Mouse (Mus musculus) MEL (cell line): ENCODE measurements around the gene Pip4k2b. TPM values are rescaled to one million over a fixed set of nuclear protein-coding genes. Genes with fewer than 3 reads are reported as not detected.

Experiments used
- DNase-seq: peaks from one replicate; pipeline ENCODE4 v3.0.0; 2011; ENCODE audit warnings: low read depth, low spot score
- H3K27ac ChIP-seq: 2 replicates; pipeline ENCODE4 v1.5.1; 2012; ENCODE audit warnings: low read depth, mild to moderate bottlenecking, control low read depth, low read length, moderate library complexity; ENCODE audit not compliant: control insufficient read depth
- H3K27me3 ChIP-seq, 2 experiments: fragments of 150-350 bp in 1 of 2; sonication (generic) in 1 of 2; 2 replicates each; pipeline ENCODE4 v1.6.1; 2012; ENCODE audit warnings: low read length in 2 of 2, mild to moderate bottlenecking in 2 of 2, improper control_type of control experiment in 1 of 2, moderate library complexity in 1 of 2; ENCODE audit not compliant: insufficient read depth in 2 of 2, control insufficient read depth in 1 of 2
- H3K36me3 ChIP-seq, 2 experiments: 2 replicates each; pipeline ENCODE4 v1.6.1; 2012 to 2014; ENCODE audit warnings: low read length in 2 of 2, improper control_type of control experiment in 1 of 2, inconsistent platforms in 1 of 2, mild to moderate bottlenecking in 1 of 2; ENCODE audit not compliant: insufficient read depth in 2 of 2, control insufficient read depth in 1 of 2
- H3K4me1 ChIP-seq, 2 experiments: fragments of 150-350 bp in 1 of 2; sonication (generic) in 1 of 2; 2 replicates each; pipeline ENCODE4 v1.6.1; 2012; ENCODE audit warnings: low read length in 2 of 2, improper control_type of control experiment in 1 of 2, mild to moderate bottlenecking in 1 of 2; ENCODE audit not compliant: insufficient read depth in 2 of 2, control insufficient read depth in 1 of 2
- H3K4me3 ChIP-seq, 2 experiments: fragments of 150-350 bp in 1 of 2; sonication (generic) in 1 of 2; 2 replicates each; pipeline ENCODE4 v1.5.1; 2012; ENCODE audit warnings: low read depth in 2 of 2, low read length in 2 of 2, mild to moderate bottlenecking in 2 of 2, moderate library complexity in 2 of 2, control low read depth in 1 of 2, improper control_type of control experiment in 1 of 2; ENCODE audit not compliant: control insufficient read depth in 1 of 2, insufficient read depth in 1 of 2
- H3K79me2 ChIP-seq: 2 replicates; pipeline ENCODE4 v1.6.1; 2012; ENCODE audit warnings: mild to moderate bottlenecking, low read length, moderate library complexity; ENCODE audit not compliant: control insufficient read depth, poor library complexity, insufficient read depth
- H3K9ac ChIP-seq: 2 replicates; pipeline ENCODE4 v1.6.1; 2012; ENCODE audit warnings: low read depth, mild to moderate bottlenecking, control low read depth, low read length, moderate library complexity; ENCODE audit not compliant: control insufficient read depth, poor library complexity, severe bottlenecking
- H3K9me3 ChIP-seq: fragments of 150-350 bp; sonication (generic); replicated peaks from 2 replicates; pipeline ENCODE4 v1.6.1; 2012; ENCODE audit warnings: mild to moderate bottlenecking, low read length, improper control_type of control experiment, moderate library complexity; ENCODE audit not compliant: insufficient read depth
- CHD1 ChIP-seq: IDR thresholded peaks from 2 replicates; pipeline ENCODE4 v1.6.1; 2012; ENCODE audit warnings: low read depth, mild to moderate bottlenecking, inconsistent platforms, low read length, improper control_type of control experiment
- CHD2 ChIP-seq: IDR thresholded peaks from 2 replicates; pipeline ENCODE4 v1.6.1; 2011; ENCODE audit warnings: low read length, improper control_type of control experiment
- CTCF ChIP-seq, 3 experiments: IDR thresholded peaks in 2 of 3; conservative IDR thresholded peaks in 1 of 3; 2 replicates each; pipeline ENCODE4 v1.5.1; 2011 to 2012; ENCODE audit warnings: low read length in 3 of 3, low read depth in 2 of 3, mild to moderate bottlenecking in 2 of 3, improper control_type of control experiment in 1 of 3, inconsistent platforms in 1 of 3, mixed read lengths in 1 of 3, moderate library complexity in 1 of 3; ENCODE audit not compliant: control insufficient read depth in 1 of 3, insufficient read depth in 1 of 3, poor library complexity in 1 of 3, severe bottlenecking in 1 of 3
- ELF1 ChIP-seq: IDR thresholded peaks from 2 replicates; pipeline ENCODE4 v1.6.1; 2014; ENCODE audit warnings: low read depth, mild to moderate bottlenecking, inconsistent platforms, low read length, improper control_type of control experiment, moderate library complexity
- EP300 ChIP-seq, 2 experiments: IDR thresholded peaks; 2 replicates each; pipeline ENCODE4 v1.6.1; 2011; ENCODE audit warnings: improper control_type of control experiment in 2 of 2, low read length in 2 of 2, low read depth in 1 of 2, mild to moderate bottlenecking in 1 of 2
- ETS1 ChIP-seq: IDR thresholded peaks from 2 replicates; pipeline ENCODE4 v1.6.1; 2012; ENCODE audit warnings: low read depth, mild to moderate bottlenecking, inconsistent platforms, low read length, improper control_type of control experiment, moderate library complexity
- HCFC1 ChIP-seq: IDR thresholded peaks from 2 replicates; pipeline ENCODE4 v1.6.1; 2012; ENCODE audit warnings: low read depth, mild to moderate bottlenecking, inconsistent platforms, low read length, improper control_type of control experiment, moderate library complexity
- JUND ChIP-seq: IDR thresholded peaks from 2 replicates; pipeline ENCODE4 v1.6.1; 2011; ENCODE audit warnings: low read depth, mild to moderate bottlenecking, improper control_type of control experiment, low read length
- KAT2A ChIP-seq: conservative IDR thresholded peaks from 2 replicates; pipeline ENCODE4 v1.6.1; 2012; ENCODE audit warnings: low read depth, low read length, improper control_type of control experiment, inconsistent platforms
- MAFK ChIP-seq: IDR thresholded peaks from 2 replicates; pipeline ENCODE4 v1.6.1; 2011; ENCODE audit warnings: low read depth, mild to moderate bottlenecking, low read length, improper control_type of control experiment, borderline replicate concordance
- MAX ChIP-seq: IDR thresholded peaks from 2 replicates; pipeline ENCODE4 v1.6.1; 2011; ENCODE audit warnings: low read length, improper control_type of control experiment
- MAZ ChIP-seq: IDR thresholded peaks from 2 replicates; pipeline ENCODE4 v1.6.1; 2012; ENCODE audit warnings: low read depth, mild to moderate bottlenecking, inconsistent platforms, low read length, improper control_type of control experiment
- MEF2A ChIP-seq: IDR thresholded peaks from 2 replicates; pipeline ENCODE4 v1.6.1; 2014; ENCODE audit warnings: low read depth, mild to moderate bottlenecking, inconsistent platforms, low read length, improper control_type of control experiment; ENCODE audit not compliant: poor library complexity, insufficient replicate concordance, severe bottlenecking; ENCODE audit errors: extremely low read depth
- MXI1 ChIP-seq: IDR thresholded peaks from 2 replicates; pipeline ENCODE4 v1.6.1; 2011; ENCODE audit warnings: mild to moderate bottlenecking, low read depth, low read length, improper control_type of control experiment
- MYB ChIP-seq: IDR thresholded peaks from 2 replicates; pipeline ENCODE4 v1.6.1; 2011; ENCODE audit warnings: mild to moderate bottlenecking, low read depth, low read length, improper control_type of control experiment
- MYC ChIP-seq: IDR thresholded peaks from 2 replicates; pipeline ENCODE4 v1.6.1; 2011; ENCODE audit warnings: low read depth, mild to moderate bottlenecking, low read length, improper control_type of control experiment, moderate library complexity
- NELFE ChIP-seq: IDR thresholded peaks from 2 replicates; pipeline ENCODE4 v1.6.1; 2011; ENCODE audit warnings: low read depth, low read length, improper control_type of control experiment
- NRF1 ChIP-seq: IDR thresholded peaks from 2 replicates; pipeline ENCODE4 v1.6.1; 2014; ENCODE audit warnings: low read depth, mild to moderate bottlenecking, inconsistent platforms, low read length, improper control_type of control experiment, moderate library complexity; ENCODE audit not compliant: poor library complexity, insufficient read depth, severe bottlenecking
- POLR2A ChIP-seq, 2 experiments: IDR thresholded peaks; 2 replicates each; pipeline ENCODE4 v1.6.1; 2011 to 2012; ENCODE audit warnings: low read length in 2 of 2, mild to moderate bottlenecking in 2 of 2, control low read depth in 1 of 2, improper control_type of control experiment in 1 of 2, low read depth in 1 of 2, moderate library complexity in 1 of 2; ENCODE audit not compliant: control insufficient read depth in 1 of 2, insufficient read depth in 1 of 2, poor library complexity in 1 of 2
- POLR2AphosphoS2 ChIP-seq: IDR thresholded peaks from 2 replicates; pipeline ENCODE4 v1.6.1; 2011; ENCODE audit warnings: low read length, improper control_type of control experiment
- RAD21 ChIP-seq: IDR thresholded peaks from 2 replicates; pipeline ENCODE4 v1.6.1; 2011; ENCODE audit warnings: mild to moderate bottlenecking, low read depth, low read length, improper control_type of control experiment
- RCOR1 ChIP-seq: IDR thresholded peaks from 2 replicates; pipeline ENCODE4 v1.6.1; 2012; ENCODE audit warnings: low read depth, mild to moderate bottlenecking, inconsistent platforms, low read length, improper control_type of control experiment
- SMC3 ChIP-seq: IDR thresholded peaks from 2 replicates; pipeline ENCODE4 v1.6.1; 2011; ENCODE audit warnings: low read depth, low read length, improper control_type of control experiment
- TAL1 ChIP-seq: IDR thresholded peaks from 2 replicates; pipeline ENCODE4 v1.6.1; 2012; ENCODE audit warnings: mild to moderate bottlenecking, inconsistent platforms, low read length, moderate library complexity, mixed read lengths
- TBP ChIP-seq: IDR thresholded peaks from 2 replicates; pipeline ENCODE4 v1.8.0; 2011; ENCODE audit warnings: low read depth, low read length, improper control_type of control experiment
- UBTF ChIP-seq: IDR thresholded peaks from 2 replicates; pipeline ENCODE4 v1.6.1; 2012; ENCODE audit warnings: low read depth, mild to moderate bottlenecking, inconsistent platforms, low read length, improper control_type of control experiment, moderate library complexity, borderline replicate concordance; ENCODE audit not compliant: insufficient read depth
- USF2 ChIP-seq, 2 experiments: IDR thresholded peaks; 2 replicates each; pipeline ENCODE4 v1.6.1; 2011 to 2012; ENCODE audit warnings: improper control_type of control experiment in 2 of 2, low read length in 2 of 2, borderline replicate concordance in 1 of 2, inconsistent platforms in 1 of 2, low read depth in 1 of 2, mild to moderate bottlenecking in 1 of 2; ENCODE audit not compliant: insufficient read depth in 1 of 2
- ZMIZ1 ChIP-seq: IDR thresholded peaks from 2 replicates; pipeline ENCODE4 v1.6.1; 2012; ENCODE audit warnings: low read depth, mild to moderate bottlenecking, inconsistent platforms, low read length, improper control_type of control experiment, moderate library complexity
- ZNF384 ChIP-seq: IDR thresholded peaks from 2 replicates; pipeline ENCODE4 v1.6.1; 2012; ENCODE audit warnings: low read depth, mild to moderate bottlenecking, inconsistent platforms, low read length, improper control_type of control experiment
- polyA plus RNA-seq, 2 experiments: library from polyadenylated mRNA; stranded (reverse) in 1 of 2; unstranded in 1 of 2; fragments of >175 nt in 1 of 2; fragments of >200 nt in 1 of 2; gene quantifications; 2 replicates each; pipeline versions ENCODE4 v1.2.1 to v1.2.4; 2012; ENCODE audit warnings: low replicate concordance in 2 of 2, low read depth in 1 of 2; ENCODE audit not compliant: insufficient read length in 2 of 2, insufficient read depth in 1 of 2, missing spikeins in 1 of 2
- total RNA-seq: library from RNA; depleted of rRNA; stranded (reverse); fragments of 300-350 nt; gene quantifications from 2 replicates; pipeline ENCODE4 v1.2.3, GENCODE M21; 2012

Pip4k2b gene
- total and polyA plus RNA-seq, 3 experiments = 40.2 to 57.3 (median 43.4) TPM

DNA sequence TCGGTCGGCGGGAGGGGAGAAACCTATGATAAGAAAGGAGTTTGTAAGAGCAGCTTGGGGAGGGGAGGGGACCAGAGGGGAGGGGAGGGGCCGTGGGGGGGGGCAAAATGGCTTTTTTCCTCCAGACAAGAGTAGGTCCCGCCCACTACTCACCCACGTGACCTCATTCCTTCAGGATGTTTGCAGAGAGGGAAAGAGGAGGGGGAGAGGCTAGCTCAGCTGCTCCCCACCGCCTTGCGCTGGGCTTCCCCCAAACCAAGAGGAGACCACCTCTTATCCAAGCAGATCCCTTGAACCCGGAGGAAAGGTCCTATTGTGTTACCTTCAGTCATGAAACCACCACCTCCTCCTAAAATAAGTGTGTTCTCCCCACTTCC is 44.9 kb downstream of the Pip4k2b start (continued):
- TF ChIP-seq KAT2A (no peak), CTCF (IDR thresholded peaks at IDR 0.05 in 2 of 3, conservative IDR thresholded peaks at IDR 0.05 in 1 of 3; ENCODE audit: control insufficient read depth in 1 of 3, insufficient read depth in 1 of 3, low read depth in 2 of 3, low read length in 3 of 3, poor library complexity in 1 of 3, severe bottlenecking in 1 of 3) (no peak)

DNA sequence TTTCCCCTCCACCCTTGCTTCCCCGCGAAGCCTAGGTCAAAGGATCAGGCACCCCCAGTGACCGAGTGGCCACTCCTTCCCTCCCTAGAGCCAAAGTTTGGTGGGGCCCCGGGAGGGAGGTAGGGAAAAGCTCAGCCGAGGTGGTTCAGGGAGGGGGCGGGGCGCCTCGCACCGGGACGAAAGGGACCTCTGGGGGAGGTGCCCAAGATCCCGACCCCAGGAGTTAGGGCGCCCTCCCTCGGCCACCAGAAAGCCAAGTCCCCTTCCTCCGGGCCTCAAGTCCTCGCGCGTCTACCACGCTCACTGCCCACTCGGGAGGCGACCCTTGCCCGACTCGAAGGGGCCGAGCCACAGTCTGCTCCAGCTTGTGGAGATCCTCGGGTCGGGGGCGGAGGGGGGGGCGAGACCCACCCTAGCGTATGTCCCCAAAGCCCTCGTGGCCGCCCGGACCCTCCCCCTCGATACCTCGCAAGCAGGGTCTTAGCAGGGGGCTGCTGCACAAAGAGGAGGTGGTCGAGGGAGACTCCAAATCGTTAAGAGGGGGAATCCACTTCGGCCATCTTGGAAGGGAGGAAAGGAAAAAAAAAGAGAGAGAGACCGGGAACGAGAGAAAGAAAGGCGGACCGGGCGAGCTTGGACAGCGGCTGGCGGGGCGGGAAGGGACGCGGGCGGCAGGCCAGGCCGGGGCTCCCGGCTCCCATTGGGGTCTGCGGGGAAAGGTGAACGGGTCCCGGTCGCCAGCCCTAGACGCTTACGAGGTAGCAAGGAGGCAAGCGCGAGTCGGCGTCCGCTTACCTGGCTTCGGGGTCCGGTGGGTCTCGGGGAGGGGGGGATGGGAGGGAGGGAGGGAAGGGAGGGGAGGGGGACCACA is 45.5 kb downstream of the Pip4k2b start:
- peaks cover 0 to 14% of the 10 kb centered on the region in 2 experiments; a peak in 3 of 4 replicates for H3K4me1 ChIP-seq
- peak; percentile 76 for DNase-seq
- peak overlapping the region; percentile 81 for H3K9ac ChIP-seq
- no peaks in the 10 kb centered on the region for H3K9me3 ChIP-seq
- no peaks in the 10 kb centered on the region for H3K27me3 ChIP-seq
- TF ChIP-seq MYB = no peak
- no peak for TF ChIP-seq POLR2AphosphoS2
- TF ChIP-seq ELF1 = no peak
- TF ChIP-seq USF2 (IDR thresholded peaks at IDR 0.05; ENCODE audit: borderline replicate concordance in 1 of 2, insufficient read depth in 1 of 2, low read depth in 1 of 2, low read length in 2 of 2) = no peak
- no peak for TF ChIP-seq MAFK
- TF ChIP-seq EP300 (IDR thresholded peaks at IDR 0.05; ENCODE audit: low read depth in 1 of 2, low read length in 2 of 2) = no peak
- TF ChIP-seq MEF2A = no peak
- no peak for TF ChIP-seq SMC3
- TF ChIP-seq TAL1 = no peak
- TF ChIP-seq HCFC1 = no peak
- TF ChIP-seq CTCF (IDR thresholded peaks at IDR 0.05 in 2 of 3, conservative IDR thresholded peaks at IDR 0.05 in 1 of 3; ENCODE audit: control insufficient read depth in 1 of 3, insufficient read depth in 1 of 3, low read depth in 2 of 3, low read length in 3 of 3, poor library complexity in 1 of 3, severe bottlenecking in 1 of 3) = peak in 2 of 3 experiments; percentile 58 to 69; a peak in 5 of 6 replicates
- TF ChIP-seq ZNF384 = 0 out of 2 replicates have a peak, but pooled peaks have one; percentile 25
- TF ChIP-seq MYC = no peak
- TF ChIP-seq NELFE = no peak
- TF ChIP-seq MAX = no peak
- TF ChIP-seq RCOR1 = no peak
- TF ChIP-seq POLR2A (IDR thresholded peaks at IDR 0.05; ENCODE audit: control insufficient read depth in 1 of 2, insufficient read depth in 1 of 2, low read depth in 1 of 2, low read length in 2 of 2, poor library complexity in 1 of 2) = peak; percentile 20 to 27; a peak in 2 of 4 replicates
- no peak for TF ChIP-seq TBP
- TF ChIP-seq JUND = no peak
- peak; percentile 73; the same call in 1 of the 2 replicates for TF ChIP-seq UBTF
- TF ChIP-seq CHD1 = no peak; the same call in 1 of the 2 replicates
- peak; percentile 12 for TF ChIP-seq MAZ
- peak; percentile 71 for TF ChIP-seq MXI1
- TF ChIP-seq RAD21 = no peak
- 0 out of 2 replicates have a peak, but pooled peaks have one; percentile 20 for TF ChIP-seq ETS1
- no peak for TF ChIP-seq CHD2
- 0 out of 2 replicates have a peak, but pooled peaks have one; percentile 13 for TF ChIP-seq ZMIZ1
- no peak for TF ChIP-seq NRF1
- H3K79me2 ChIP-seq = peaks cover 15% of the 10 kb centered on the region
- H3K36me3 ChIP-seq = no peaks in the 10 kb centered on the region; a peak in 1 of 4 replicates
- H3K4me3 ChIP-seq = peak overlapping the region; percentile 73 to 89
- no peak overlapping the region; the same call in 1 of the 2 replicates for H3K27ac ChIP-seq
